Mouse (Mus musculus) forebrain, postnatal 0 days (tissue): ENCODE measurements around the gene Tns3. TPM values are rescaled to one million over a fixed set of nuclear protein-coding genes. Genes with fewer than 3 reads are reported as not detected.

Source experiments
- ATAC-seq: fragments of 200-750 bp; cut with Nextera tagmentation; 2 replicates; pipeline ENCODE4 v1.8.0; 2017; ENCODE audit warnings: mild to moderate bottlenecking, moderate library complexity
- DNase-seq: peaks from one replicate; pipeline ENCODE4 v3.0.0-alpha.2; 2015
- H3K27ac ChIP-seq: fragments of 300-500 bp; sonication (generic); 2 replicates; pipeline ENCODE4 v1.5.1; 2014; ENCODE audit warnings: low read depth, mild to moderate bottlenecking, antibody characterized with exemption, low read length, moderate library complexity, mixed read lengths
- H3K27me3 ChIP-seq: fragments of 300-500 bp; sonication (generic); 2 replicates; pipeline ENCODE4 v1.6.1; 2014; ENCODE audit warnings: mild to moderate bottlenecking, low read length, mixed read lengths; ENCODE audit not compliant: insufficient read depth
- H3K36me3 ChIP-seq: fragments of 300-500 bp; sonication (generic); 2 replicates; pipeline ENCODE4 v1.6.1; 2014; ENCODE audit warnings: mild to moderate bottlenecking, moderate library complexity; ENCODE audit not compliant: insufficient read depth
- H3K4me1 ChIP-seq: fragments of 300-500 bp; sonication (generic); 2 replicates; pipeline ENCODE4 v1.6.1; 2014; ENCODE audit warnings: antibody characterized with exemption; ENCODE audit not compliant: insufficient read depth
- H3K4me2 ChIP-seq: fragments of 300-500 bp; sonication (generic); 2 replicates; pipeline ENCODE4 v1.6.1; 2014; ENCODE audit warnings: low read depth, mild to moderate bottlenecking, moderate library complexity
- H3K4me3 ChIP-seq: fragments of 300-500 bp; sonication (generic); 2 replicates; pipeline ENCODE4 v1.5.1; 2014; ENCODE audit warnings: low read depth, low read length, mixed read lengths
- H3K9ac ChIP-seq: fragments of 300-500 bp; sonication (generic); 2 replicates; pipeline ENCODE4 v1.6.1; 2014; ENCODE audit warnings: mild to moderate bottlenecking
- H3K9me3 ChIP-seq: fragments of 300-500 bp; sonication (generic); 2 replicates; pipeline ENCODE4 v1.6.1; 2016; ENCODE audit warnings: low read length
- CTCF ChIP-seq: sonication (generic); IDR thresholded peaks from 2 replicates; pipeline ENCODE4 v1.5.1; 2016; ENCODE audit warnings: antibody characterized with exemption, control low read depth, low read depth
- WGBS: fragments of 180-500 bp; shearing (Covaris S2); extraction: QIAGEN DNeasy Blood & Tissue Kit; methylation state at CpG from one replicate; pipeline ENCODE4 v1.1.7; 2014; 5-methylcytosine and 5-hydroxymethylcytosine counted together
- polyA plus RNA-seq: library from polyadenylated mRNA; unstranded; fragments of >200 nt; fragmentation: Nextera tagmentation; extraction: Ambion mirVana; gene quantifications from 2 replicates; pipeline ENCODE4 v1.2.1, GENCODE M21; 2015
- total RNA-seq: library from RNA; depleted of rRNA; stranded (reverse); fragments of >200 nt; gene quantifications from 2 replicates; pipeline ENCODE4 v1.2.3, GENCODE M21; 2014

Tns3 gene
- total and polyA plus RNA-seq, 2 experiments from 2014 or later = 6.2 to 26.5 TPM

DNA sequence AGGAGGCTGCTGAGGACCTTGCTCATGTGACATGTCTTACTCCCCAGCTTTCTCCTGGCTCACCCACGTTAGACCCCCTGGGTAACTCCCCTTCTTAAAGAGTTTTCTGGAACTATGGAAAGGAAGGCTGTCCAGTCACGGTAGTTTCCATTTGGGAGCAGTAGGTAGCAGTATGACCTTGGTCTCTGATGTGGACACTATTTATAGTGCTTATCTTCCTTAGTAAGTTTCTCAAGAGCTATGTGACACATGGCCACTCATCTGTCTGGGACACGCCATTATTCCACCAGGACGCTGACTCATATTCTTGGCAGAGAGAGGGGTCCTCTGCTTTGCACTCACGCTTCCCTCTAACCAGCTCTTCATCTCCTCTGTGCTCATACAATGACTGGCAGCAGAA, 84.5 kb downstream of the Tns3 start:
- H3K4me3 ChIP-seq = no peak overlapping the region
- ATAC-seq (no peak), DNase-seq (no peak)
- no peak overlapping the region for H3K4me2 ChIP-seq
- H3K27ac ChIP-seq = no peak overlapping the region
- H3K9me3 ChIP-seq = no peaks in the 10 kb centered on the region
- no peak overlapping the region for H3K9ac ChIP-seq
- TF ChIP-seq CTCF = no peak
- no peaks in the 10 kb centered on the region for H3K36me3 ChIP-seq
- no peaks in the 10 kb centered on the region for H3K27me3 ChIP-seq
- 86% methylated on average over 5 of the region's 5 CpGs for WGBS
- H3K4me1 ChIP-seq = no peaks in the 10 kb centered on the region

DNA sequence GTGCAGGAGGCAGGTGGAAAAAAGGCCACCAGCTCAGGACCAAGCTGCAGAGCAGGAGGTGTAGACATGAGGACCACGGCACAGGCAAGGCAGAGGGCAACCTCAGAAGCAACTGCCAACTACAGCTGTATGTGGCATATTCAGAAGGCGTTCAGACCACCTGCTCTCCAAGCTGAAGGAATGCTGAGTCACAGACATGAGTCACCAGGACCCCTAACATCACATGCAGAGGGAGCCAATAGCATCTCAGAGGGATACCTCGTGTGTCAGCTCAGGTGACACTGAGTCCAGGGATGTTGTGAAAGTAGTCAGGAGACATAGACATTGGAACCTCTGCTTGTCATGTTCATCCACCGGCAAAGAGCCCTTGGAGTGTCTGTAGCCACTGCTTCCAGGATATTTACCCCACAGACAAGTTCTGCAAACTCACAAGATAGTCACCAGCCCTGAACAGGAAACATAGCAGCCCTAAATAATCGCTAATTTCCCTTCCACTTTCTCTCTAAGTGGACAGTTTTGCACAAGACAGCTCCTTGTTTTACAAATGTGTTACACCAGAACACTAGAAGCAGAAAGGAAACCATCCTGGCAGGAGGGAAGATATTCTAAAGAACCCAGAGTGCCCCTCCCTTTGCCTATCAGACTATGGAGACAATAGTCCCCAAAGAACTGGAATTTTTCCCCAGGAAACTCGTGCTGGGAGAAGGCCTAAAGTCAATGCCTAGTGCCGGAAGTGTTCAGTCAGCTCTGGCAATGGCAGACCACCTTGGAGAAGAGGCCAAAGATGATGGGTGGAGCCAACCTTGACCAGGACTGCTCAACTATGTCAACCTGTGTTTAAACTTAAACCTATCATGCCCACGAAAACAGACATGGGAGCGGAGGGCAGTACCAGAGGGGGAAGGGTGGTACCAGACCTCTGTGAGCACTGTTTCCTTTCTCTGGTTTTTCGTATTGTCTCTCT, 88.8 kb downstream of the Tns3 start:
- no peaks in the 10 kb centered on the region for H3K4me1 ChIP-seq
- H3K27ac ChIP-seq = no peak overlapping the region
- WGBS = 70% methylated on average over 10 of the region's 10 CpGs
- no peak overlapping the region for H3K9ac ChIP-seq
- no peak overlapping the region for H3K4me2 ChIP-seq
- no peaks in the 10 kb centered on the region for H3K27me3 ChIP-seq
- no peaks in the 10 kb centered on the region for H3K9me3 ChIP-seq
- ATAC-seq (no peak), DNase-seq (no peak)
- no peak for TF ChIP-seq CTCF
- no peak overlapping the region for H3K4me3 ChIP-seq
- no peaks in the 10 kb centered on the region for H3K36me3 ChIP-seq

DNA sequence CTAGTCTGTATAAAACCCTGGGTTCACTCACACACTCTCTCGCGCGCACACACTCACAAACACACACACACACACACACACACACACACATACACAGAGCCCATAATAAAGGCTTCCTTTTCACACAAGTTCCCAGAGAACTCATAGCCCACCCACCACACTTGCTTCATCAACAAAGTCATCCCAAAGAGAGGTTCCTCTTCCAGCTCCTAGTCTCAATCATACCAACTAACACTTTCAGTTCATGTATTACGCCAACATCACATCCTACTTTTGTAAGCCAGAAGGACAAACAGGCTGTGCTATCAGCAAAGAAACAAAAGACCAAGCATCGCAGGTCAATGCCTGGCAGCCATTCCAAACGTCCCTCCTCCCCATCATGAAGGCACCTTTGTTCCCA, 89.8 kb downstream of the Tns3 start:
- no peaks in the 10 kb centered on the region for H3K27me3 ChIP-seq

DNA sequence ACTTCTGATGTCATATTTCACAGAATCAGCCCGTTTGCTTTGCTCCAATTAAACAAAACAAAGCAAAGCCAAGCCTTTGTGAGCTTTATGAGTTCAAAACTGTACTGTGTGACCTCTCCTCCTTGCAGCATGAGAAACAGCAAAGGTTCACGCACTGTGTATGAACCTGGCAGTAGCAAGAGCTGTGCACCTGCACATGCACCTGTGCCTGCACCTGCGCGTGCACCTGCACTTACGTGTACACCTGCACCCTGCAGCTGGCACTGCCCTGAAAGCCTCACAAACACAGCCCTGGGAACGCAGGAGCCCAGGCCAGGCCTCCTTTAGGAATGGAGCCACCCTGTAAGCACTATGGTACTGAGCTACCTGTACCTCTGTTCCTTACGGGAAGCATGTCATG, 91.6 kb downstream of the Tns3 start:
- no peaks in the 10 kb centered on the region for H3K36me3 ChIP-seq
- H3K9me3 ChIP-seq = no peaks in the 10 kb centered on the region
- WGBS = 84% methylated on average over 7 of the region's 7 CpGs
- H3K4me1 ChIP-seq = no peaks in the 10 kb centered on the region
- no peak for TF ChIP-seq CTCF
- ATAC-seq = no peak
- no peak overlapping the region for H3K9ac ChIP-seq
- no peak overlapping the region for H3K27ac ChIP-seq
- H3K27me3 ChIP-seq = no peaks in the 10 kb centered on the region
- H3K4me2 ChIP-seq = no peak overlapping the region
- no peak for DNase-seq
- no peak overlapping the region for H3K4me3 ChIP-seq

More for the DNA sequence above, 89.8 kb downstream of the Tns3 start:
- 76% methylated on average over 6 of the region's 6 CpGs for WGBS
- no peak overlapping the region for H3K9ac ChIP-seq
- H3K4me1 ChIP-seq = no peaks in the 10 kb centered on the region
- no peak for DNase-seq
- no peaks in the 10 kb centered on the region for H3K9me3 ChIP-seq
- no peak overlapping the region for H3K27ac ChIP-seq
- no peaks in the 10 kb centered on the region for H3K36me3 ChIP-seq
- no peak overlapping the region for H3K4me3 ChIP-seq
- no peak overlapping the region for H3K4me2 ChIP-seq
- no peak for ATAC-seq
- TF ChIP-seq CTCF = no peak

DNA sequence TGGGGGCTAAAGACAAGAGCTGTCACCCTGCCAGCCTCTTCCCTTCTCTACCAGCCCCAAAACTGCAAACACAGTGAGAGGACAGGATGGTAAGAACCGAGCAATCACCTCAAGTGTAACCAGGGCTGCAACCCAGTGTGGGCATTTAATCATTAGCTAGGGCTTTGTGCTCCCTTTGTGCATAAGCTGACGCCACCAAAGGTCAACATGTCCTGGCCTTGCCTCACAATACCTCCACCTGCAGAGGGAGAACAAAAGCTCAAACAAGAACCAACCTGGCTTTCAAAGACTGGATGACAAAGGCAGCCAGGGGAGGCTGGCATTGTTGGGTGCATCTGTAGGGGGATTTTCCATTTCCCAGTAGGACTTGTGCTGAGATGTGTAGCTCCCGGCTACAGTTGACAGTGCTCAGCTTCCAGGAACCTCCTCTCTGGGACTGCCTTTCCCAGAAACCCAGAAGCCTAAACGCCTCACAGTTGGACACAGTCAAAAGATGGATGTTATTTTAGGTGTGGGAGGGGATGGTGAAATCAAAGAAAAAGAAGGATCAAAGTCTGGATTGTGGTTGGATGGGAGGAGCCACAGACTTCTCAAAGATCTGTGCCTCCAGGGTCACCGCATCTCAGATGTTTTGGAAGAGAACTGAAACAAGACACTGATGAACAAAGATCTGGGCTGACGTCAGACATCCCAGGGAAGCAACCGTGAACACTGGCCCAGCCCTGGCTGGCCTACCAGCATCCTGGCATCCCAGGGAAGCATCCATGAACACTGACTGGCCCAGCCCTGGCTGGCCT, 94.9 kb downstream of the Tns3 start:
- ATAC-seq = no peak

DNA sequence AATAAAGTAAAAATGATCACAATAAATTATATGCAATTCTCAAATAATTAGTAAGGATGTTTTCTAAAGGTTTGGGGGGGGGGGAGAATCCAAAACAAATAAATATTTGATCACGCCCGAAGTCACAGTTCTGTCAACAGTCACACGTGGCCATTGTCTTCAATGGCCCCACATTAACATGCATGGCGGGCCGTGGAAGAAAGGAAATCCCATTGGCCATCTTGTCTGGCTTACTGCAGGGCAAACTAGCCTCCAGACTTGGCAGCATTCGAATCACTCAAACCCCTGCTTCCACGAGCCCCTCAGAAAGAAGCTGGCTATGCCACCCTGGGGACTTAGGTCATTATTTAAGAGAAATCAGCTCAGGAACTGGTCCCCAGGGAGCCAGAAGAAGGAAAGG, 95.5 kb downstream of the Tns3 start:
- Histone ChIP-seq H3K4me2 (no peak overlapping the region), H3K36me3 (no peaks in the 10 kb centered on the region), H3K4me3 (no peak overlapping the region), H3K27ac (no peak overlapping the region), H3K9me3 (no peaks in the 10 kb centered on the region), H3K9ac (no peak overlapping the region), H3K4me1 (no peaks in the 10 kb centered on the region), H3K27me3 (no peaks in the 10 kb centered on the region)
- DNase-seq (no peak), ATAC-seq (no peak)
- 22% methylated on average over 7 of the region's 7 CpGs for WGBS
- no peak for TF ChIP-seq CTCF

More for the DNA sequence above, 94.9 kb downstream of the Tns3 start:
- H3K4me2 ChIP-seq = no peak overlapping the region
- H3K9me3 ChIP-seq = no peaks in the 10 kb centered on the region
- no peaks in the 10 kb centered on the region for H3K36me3 ChIP-seq
- H3K4me1 ChIP-seq = no peaks in the 10 kb centered on the region
- no peak overlapping the region for H3K9ac ChIP-seq
- H3K4me3 ChIP-seq = no peak overlapping the region
- 16% methylated on average over 7 of the region's 7 CpGs for WGBS
- no peaks in the 10 kb centered on the region for H3K27me3 ChIP-seq
- no peak for TF ChIP-seq CTCF
- no peak overlapping the region for H3K27ac ChIP-seq
- DNase-seq = no peak
